Mouse (Mus musculus) lung, postnatal 25 days (tissue): ENCODE measurements around the gene Igf2r.
"Not testable (repeated sequence)": the region's sequence is repeated elsewhere in the genome, so short reads cannot be mapped to it uniquely, and the experiment has no call there.

Experiments
- DNase-seq: peaks from one replicate; pipeline ENCODE4 v3.0.0; 2022; ENCODE audit warnings: low spot score

Igf2r gene

DNA sequence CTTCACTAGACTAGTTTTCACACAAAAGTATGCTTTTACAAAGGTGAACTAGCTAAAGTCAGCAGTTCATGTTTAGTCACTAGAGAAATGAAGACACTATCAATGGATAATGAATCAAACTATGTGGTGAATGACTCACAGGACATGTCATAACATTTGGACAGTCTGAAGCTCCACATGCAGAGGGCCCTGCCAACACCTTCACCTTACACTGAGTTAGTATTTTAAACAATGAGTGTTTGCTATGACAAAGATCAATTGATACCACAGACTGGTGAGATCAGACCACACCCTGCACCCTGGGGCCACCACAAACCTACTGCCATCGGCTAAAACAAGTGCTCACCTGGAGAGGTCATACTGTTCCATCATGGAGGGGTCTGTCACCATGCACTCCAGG lies 54.4 kb downstream of the Igf2r start:
- DNase-seq: no peak

DNA sequence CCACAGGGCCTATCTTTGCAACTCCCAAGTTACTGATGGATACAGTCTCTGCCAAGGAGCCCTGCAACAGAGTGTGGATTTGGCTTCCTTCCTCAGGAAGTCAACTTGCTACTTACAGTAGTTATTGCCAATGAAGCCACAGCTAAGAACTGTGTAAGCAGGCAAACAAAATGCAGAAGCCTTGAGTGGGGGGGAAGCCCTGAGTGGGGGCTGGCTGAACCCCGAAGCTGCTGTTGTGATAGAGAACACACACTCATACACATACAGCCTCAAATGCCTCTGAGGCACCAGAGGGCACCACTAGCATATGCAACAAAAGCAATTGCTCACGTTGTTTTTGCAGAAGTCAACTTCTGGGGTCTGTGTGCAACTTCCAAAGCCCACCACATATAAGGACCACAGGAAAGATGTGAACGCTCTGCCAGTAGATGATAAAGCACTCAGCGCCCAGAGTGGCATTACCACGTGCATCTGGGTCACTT lies 55.3 kb downstream of the Igf2r start:
- DNase-seq: peak; percentile 21

GRCm38 (mm10) chr17:12712993-12713392 lies 56.5 kb downstream of the Igf2r start:
- DNase-seq: no peak

- DNase-seq: no peak
Measured at GRCm38 (mm10) chr17:12712191-12712590, 57.3 kb downstream of the Igf2r start.

- DNase-seq: no peak
Measured at GRCm38 (mm10) chr17:12710976-12711375, 58.5 kb downstream of the Igf2r start.

DNA sequence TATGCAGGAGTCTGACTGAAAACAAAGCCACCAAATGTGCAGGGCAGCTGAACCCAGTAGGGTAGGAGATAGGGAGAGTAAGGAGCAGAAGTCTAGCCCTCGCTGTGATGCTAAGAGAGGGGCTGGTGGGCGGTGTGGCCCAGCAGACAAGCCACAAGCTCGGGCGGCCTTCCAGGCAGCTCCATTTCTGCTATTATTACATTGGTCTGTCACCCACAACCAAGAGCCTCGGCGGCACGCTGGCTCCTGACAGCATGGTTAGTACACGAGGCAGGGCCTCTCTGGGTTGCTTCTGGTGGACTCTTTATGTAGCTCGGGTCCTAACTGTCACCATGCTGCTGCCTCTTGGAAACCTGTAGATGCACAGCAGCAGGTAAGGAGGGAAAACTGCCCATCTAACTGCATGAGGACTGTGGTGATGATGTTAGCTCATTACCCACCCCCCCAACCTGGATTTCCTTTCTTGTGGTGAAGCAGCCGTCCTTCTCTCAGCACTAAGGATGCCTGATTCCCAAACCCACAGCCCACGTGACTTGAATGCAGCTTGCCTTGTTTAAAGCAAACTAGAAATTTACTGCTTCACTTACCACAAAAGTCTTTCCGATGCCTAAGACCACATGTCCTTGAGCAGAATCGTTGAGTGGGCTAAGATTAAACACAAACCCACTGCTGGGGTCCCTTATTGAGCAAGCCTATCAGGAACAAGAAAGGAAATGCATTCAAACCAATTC lies 59.2 kb downstream of the Igf2r start:
- DNase-seq: no peak

DNA sequence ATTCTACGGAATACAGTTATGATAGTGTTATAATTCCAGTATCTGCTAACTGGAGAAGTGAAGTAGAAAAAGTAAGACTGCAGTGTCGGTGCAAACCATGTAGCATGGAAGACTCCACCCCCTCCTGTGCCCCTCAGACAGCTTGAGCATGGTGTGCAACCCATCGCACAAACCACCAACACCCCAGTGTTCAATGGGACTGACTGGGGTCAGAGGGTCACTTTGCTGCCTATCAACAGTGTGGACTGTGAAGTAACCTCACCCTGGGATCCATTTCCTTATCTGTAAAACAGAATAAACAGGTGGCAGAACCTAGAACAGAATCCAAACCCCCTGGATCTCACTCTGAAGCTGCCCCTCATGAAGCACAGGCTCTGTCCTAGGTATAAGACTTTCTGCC lies 61.1 kb downstream of the Igf2r start:
- DNase-seq: no peak

DNA sequence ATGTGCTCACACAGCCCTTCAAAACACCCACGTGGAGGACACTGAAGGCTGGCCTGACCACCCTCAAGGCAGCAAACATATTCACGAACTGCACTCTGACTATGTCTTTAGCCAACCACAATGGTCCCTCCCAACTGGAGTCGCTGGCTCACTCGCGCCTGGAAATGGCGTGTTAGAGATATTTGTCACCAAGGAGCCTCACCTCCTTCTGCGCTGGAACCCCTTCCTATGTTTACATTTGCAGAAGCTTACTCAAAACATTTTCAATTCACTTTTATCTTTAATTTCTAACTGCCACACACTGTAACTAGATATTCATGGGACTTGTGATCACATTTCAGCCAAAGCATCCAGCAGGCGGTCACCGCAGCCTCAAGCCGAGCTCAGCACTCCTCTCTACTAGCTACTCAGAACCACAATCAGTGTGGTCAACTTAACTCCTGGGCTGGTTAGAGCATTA lies 62.8 kb downstream of the Igf2r start:
- no peak for DNase-seq

- DNase-seq: no peak
Measured at GRCm38 (mm10) chr17:12702901-12703300, 66.6 kb downstream of the Igf2r start.

- DNase-seq: no peak
Measured at GRCm38 (mm10) chr17:12700373-12700772, 69.1 kb downstream of the Igf2r start.

- no peak for DNase-seq
Measured at GRCm38 (mm10) chr17:12691899-12692298, 77.6 kb downstream of the Igf2r start.

DNA sequence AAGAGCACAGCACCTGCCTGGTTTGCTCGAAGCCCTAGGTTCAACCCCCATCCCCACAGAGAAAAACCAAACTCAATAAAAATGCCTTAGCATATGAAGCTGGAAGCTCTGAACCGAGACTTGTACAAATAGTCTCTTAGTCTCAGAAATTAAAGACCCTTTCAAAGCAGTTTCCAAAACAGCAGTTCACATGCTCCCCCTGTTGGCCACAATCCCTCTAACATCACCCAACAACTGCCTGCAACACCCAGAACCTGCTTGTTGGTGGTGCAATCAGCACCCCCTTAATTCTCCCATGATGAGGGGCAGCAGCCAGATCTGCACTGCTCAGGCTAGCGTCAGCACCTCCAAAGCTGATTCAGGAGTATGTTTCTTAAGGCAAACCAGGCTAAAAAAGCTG lies 79.9 kb downstream of the Igf2r start:
- peak; percentile 14 for DNase-seq

GRCm38 (mm10) chr17:12688427-12689110 lies 80.9 kb downstream of the Igf2r start:
- peak; percentile 38 for DNase-seq

- DNase-seq: no peak
Measured at GRCm38 (mm10) chr17:12684928-12685624, 84.4 kb downstream of the Igf2r start.

DNA sequence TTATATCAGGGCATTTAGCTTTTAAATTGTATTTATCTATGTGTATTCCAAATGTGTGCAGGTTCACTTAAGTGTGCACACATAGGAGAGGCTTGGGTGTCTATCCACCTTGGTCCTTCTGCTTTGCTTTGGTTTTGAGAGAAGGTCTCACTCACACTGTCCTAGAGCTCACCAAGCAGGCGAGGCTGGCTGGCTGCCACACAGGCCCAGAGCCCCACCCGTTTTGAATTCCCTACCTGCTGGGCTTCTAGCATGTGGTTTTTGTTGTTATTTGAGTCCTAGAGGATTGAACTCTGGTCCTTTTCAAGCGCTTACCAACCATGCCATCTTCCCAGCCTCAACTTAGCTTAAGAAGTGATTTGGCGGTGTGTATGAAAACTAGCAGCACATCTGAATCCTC lies 85.1 kb downstream of the Igf2r start:
- no peak for DNase-seq

DNA sequence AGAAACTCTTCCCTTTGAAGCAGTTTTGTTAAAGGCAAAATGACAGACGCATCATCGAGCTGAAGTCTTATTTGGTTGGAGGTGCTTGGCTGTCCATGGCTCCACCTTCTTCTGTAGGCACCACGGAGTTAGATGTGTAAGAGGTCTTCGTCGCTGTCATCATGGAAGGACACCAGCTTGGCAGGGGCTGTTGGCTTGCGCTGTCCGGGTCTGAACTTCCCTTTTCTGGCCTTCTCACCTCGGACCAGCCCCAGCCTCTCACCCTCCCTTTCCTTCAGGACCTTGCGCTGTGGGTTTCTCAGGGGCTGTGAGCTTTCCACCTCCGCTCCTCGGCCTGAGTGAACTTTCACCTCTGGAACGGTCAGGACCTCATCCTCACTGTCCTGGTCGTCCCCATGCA lies 85.9 kb downstream of the Igf2r start:
- no peak for DNase-seq

GRCm38 (mm10) chr17:12678261-12678660 lies 91.2 kb downstream of the Igf2r start:
- no peak for DNase-seq

GRCm38 (mm10) chr17:12677139-12677538 lies 92.3 kb downstream of the Igf2r start:
- no peak for DNase-seq

- peak; percentile 78 for DNase-seq
Measured at GRCm38 (mm10) chr17:12675646-12676045, 93.8 kb downstream of the Igf2r start, which contains the start of gene Slc22a1. Gene Slc22a1, minus strand, starts transcription at chr17:12675829.

GRCm38 (mm10) chr17:12674980-12675379 lies 94.5 kb downstream of the Igf2r start:
- not testable (repeated sequence) for DNase-seq

DNA sequence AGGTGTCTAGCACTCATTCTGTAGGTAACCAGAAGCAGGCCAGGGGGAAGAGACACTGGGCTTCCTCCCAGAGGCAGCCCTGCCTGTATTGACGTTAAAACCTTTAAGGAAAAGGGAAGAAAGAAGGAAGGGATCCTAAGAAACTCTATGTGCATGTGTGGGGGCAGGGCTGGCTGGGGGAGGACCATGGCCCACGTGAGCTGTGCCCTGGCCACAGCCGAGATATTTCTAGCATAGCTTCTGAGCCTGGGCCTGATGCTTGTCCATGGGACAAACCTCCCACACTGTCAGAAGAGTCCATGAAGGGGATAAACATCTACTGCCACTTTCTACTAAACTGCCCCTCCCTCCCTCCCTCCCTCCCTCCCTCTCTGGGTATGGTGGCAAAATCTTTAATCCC lies 95.6 kb downstream of the Igf2r start:
- DNase-seq: no peak

DNA sequence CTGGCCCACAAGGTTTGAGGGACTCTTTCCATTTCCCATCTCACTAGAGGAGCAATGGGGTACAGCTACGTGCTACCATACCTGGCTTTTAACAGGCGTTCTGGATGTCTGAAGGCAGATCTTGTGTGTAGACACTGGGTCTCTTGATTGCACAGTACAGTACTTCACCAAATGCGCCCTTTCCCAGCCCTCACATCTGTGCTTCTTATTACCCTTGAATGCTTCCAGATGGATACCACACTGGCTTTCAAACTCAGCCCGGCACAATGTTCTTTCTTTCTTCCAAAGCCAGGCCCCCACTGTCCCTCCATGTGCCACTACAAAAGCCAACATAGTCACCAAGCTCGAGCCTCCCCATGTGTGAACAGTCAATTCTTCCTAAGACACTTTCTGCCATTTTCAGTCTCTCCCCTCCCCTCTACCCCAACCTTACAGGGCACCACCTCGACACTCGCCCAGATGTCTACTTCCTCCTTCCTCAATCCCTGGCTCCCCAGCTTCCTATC lies 97.1 kb downstream of the Igf2r start:
- no peak for DNase-seq
